Mouse (Mus musculus): ENCODE results near the gene 1600014C10Rik. TPM values are rescaled to one million over a fixed set of nuclear protein-coding genes. Genes with fewer than 3 reads are reported as not detected.
A peak's percentile ranks its signal among the peaks of the same experiment; 100 is the strongest.

The 1600014C10Rik gene
- polyA plus RNA-seq, 1 experiment from 2014 or later = 25.0 TPM

- ChIA-PET POLR2A (interaction anchor here (1.2 kb wide), 1 partner anchor 56 kb away, joined by 3 read pairs; the partner anchor contains the start of gene Pop4), CTCF (no interaction called here)
- H3K27me3 ChIP-seq = no peaks in the 10 kb centered on the region
- DNase-seq (ENCODE audit: low read depth, low spot score) (no peak), ATAC-seq (no peak)
- in situ Hi-C loops (cut with MboI; ENCODE audit: low pct_unique_long_range_greater_than_20kb) = no loop called here
- TF ChIP-seq CTCF (IDR thresholded peaks at IDR 0.05) = no peak
Measured at GRCm38 (mm10) chr7:38214473-38215214, 31.6 kb downstream of the 1600014C10Rik start.

GRCm38 (mm10) chr7:38215281-38215680, 32.3 kb downstream of the 1600014C10Rik start:
- DNase-seq (ENCODE audit: low read depth, low spot score) (no peak), ATAC-seq (no peak)
- CTCF ChIA-PET = no interaction called here
- H3K27me3 ChIP-seq = no peaks in the 10 kb centered on the region
- no peak for TF ChIP-seq CTCF (IDR thresholded peaks at IDR 0.05)
- in situ Hi-C loops (cut with MboI; ENCODE audit: low pct_unique_long_range_greater_than_20kb) = no loop called here
- POLR2A ChIA-PET = interaction anchor here (0.9 to 1.2 kb wide), 2 partner anchors 12 to 56 kb away, joined by 3 read pairs; partner anchors contain the start of genes Plekhf1 and Pop4

- CTCF ChIA-PET = interaction anchor here (2.4 kb wide), 1 partner anchor 15 kb away, joined by 11 read pairs; no protein-coding TSS in a partner anchor
- in situ Hi-C loops (cut with MboI; ENCODE audit: low pct_unique_long_range_greater_than_20kb) = no loop called here
- POLR2A ChIA-PET = interaction anchor here (0.9 to 1.2 kb wide), 2 partner anchors 12 to 55 kb away, joined by 3 read pairs; partner anchors contain the start of genes Plekhf1 and Pop4
- H3K27me3 ChIP-seq = no peaks in the 10 kb centered on the region
- DNase-seq (ENCODE audit: low read depth, low spot score) (no peak), ATAC-seq (no peak)
- no peak for TF ChIP-seq CTCF (IDR thresholded peaks at IDR 0.05)
Measured at GRCm38 (mm10) chr7:38215697-38216096, 32.7 kb downstream of the 1600014C10Rik start.

- ChIA-PET POLR2A (no interaction called here), CTCF (interaction anchor here (2.4 kb wide), 1 partner anchor 17 kb away, joined by 11 read pairs; no protein-coding TSS in a partner anchor)
- in situ Hi-C loops (cut with MboI; ENCODE audit: low pct_unique_long_range_greater_than_20kb) = no loop called here
- DNase-seq (ENCODE audit: low read depth, low spot score) = no peak
- ATAC-seq = peak; percentile 68
- no peak for TF ChIP-seq CTCF (IDR thresholded peaks at IDR 0.05)
- no peaks in the 10 kb centered on the region for H3K27me3 ChIP-seq
Measured at GRCm38 (mm10) chr7:38217417-38218171, 34.6 kb downstream of the 1600014C10Rik start.

GRCm38 (mm10) chr7:38218631-38219367, 35.8 kb downstream of the 1600014C10Rik start:
- in situ Hi-C loops (cut with MboI; ENCODE audit: low pct_unique_long_range_greater_than_20kb) = no loop called here
- ATAC-seq (no peak), DNase-seq (ENCODE audit: low read depth, low spot score) (no peak)
- ChIA-PET CTCF (no interaction called here), POLR2A (no interaction called here)
- no peaks in the 10 kb centered on the region for H3K27me3 ChIP-seq
- TF ChIP-seq CTCF (IDR thresholded peaks at IDR 0.05) = no peak

GRCm38 (mm10) chr7:38219526-38219925, 36.5 kb downstream of the 1600014C10Rik start:
- no peak for TF ChIP-seq CTCF (IDR thresholded peaks at IDR 0.05)
- DNase-seq (ENCODE audit: low read depth, low spot score) (no peak), ATAC-seq (no peak)
- no peaks in the 10 kb centered on the region for H3K27me3 ChIP-seq
- in situ Hi-C loops (cut with MboI; ENCODE audit: low pct_unique_long_range_greater_than_20kb) = no loop called here
- CTCF ChIA-PET = interaction anchor here (1.5 kb wide), 1 partner anchor 18 kb away, joined by 5 read pairs; no protein-coding TSS in a partner anchor
- POLR2A ChIA-PET = interaction anchor here (0.6 to 1.5 kb wide), 2 partner anchors 10 to 1540 kb away, joined by 3 to 5 read pairs; no protein-coding TSS in a partner anchor

- ChIA-PET CTCF (interaction anchor here (1.5 kb wide), 1 partner anchor 19 kb away, joined by 5 read pairs; no protein-coding TSS in a partner anchor), POLR2A (interaction anchor here (1.5 kb wide), 1 partner anchor 8 kb away, joined by 5 read pairs; no protein-coding TSS in a partner anchor)
- TF ChIP-seq CTCF (IDR thresholded peaks at IDR 0.05) = no peak
- no peak for ATAC-seq
- no peaks in the 10 kb centered on the region for H3K27me3 ChIP-seq
- in situ Hi-C loops (cut with MboI; ENCODE audit: low pct_unique_long_range_greater_than_20kb) = no loop called here
- DNase-seq (ENCODE audit: low read depth, low spot score) = no peak
Measured at GRCm38 (mm10) chr7:38220866-38221265, 37.8 kb downstream of the 1600014C10Rik start.

GRCm38 (mm10) chr7:38224577-38225369, 41.8 kb downstream of the 1600014C10Rik start:
- H3K27me3 ChIP-seq = no peaks in the 10 kb centered on the region
- CTCF ChIA-PET = interaction anchor here (1.1 to 2.4 kb wide), 2 partner anchors 24 kb away, joined by 3 to 17 read pairs; no protein-coding TSS in a partner anchor
- POLR2A ChIA-PET = interaction anchor here (0.8 kb wide), 1 partner anchor 14 kb away, joined by 3 read pairs; no protein-coding TSS in a partner anchor
- ATAC-seq (no peak), DNase-seq (ENCODE audit: low read depth, low spot score) (no peak)
- no peak for TF ChIP-seq CTCF (IDR thresholded peaks at IDR 0.05)
- in situ Hi-C loops (cut with MboI; ENCODE audit: low pct_unique_long_range_greater_than_20kb) = no loop called here

GRCm38 (mm10) chr7:38226226-38226625, 43.2 kb downstream of the 1600014C10Rik start:
- in situ Hi-C loops (cut with MboI; ENCODE audit: low pct_unique_long_range_greater_than_20kb) = no loop called here
- ChIA-PET CTCF (interaction anchor here (1.4 to 1.5 kb wide), 2 partner anchors 22 to 25 kb away, joined by 3 to 4 read pairs; no protein-coding TSS in a partner anchor), POLR2A (interaction anchor here (1.4 kb wide), 1 partner anchor 46 kb away, joined by 4 read pairs; the partner anchor contains the start of gene Pop4)

More at GRCm38 (mm10) chr7:38226226-38226625, 43.2 kb downstream of the 1600014C10Rik start:
- ATAC-seq (no peak), DNase-seq (ENCODE audit: low read depth, low spot score) (no peak)
- TF ChIP-seq CTCF (IDR thresholded peaks at IDR 0.05) = no peak
- H3K27me3 ChIP-seq = no peaks in the 10 kb centered on the region
